Mouse (Mus musculus) heart, adult 9 months (tissue): ENCODE measurements around the gene Bud13.

Experiments
- DNase-seq, 2 experiments: peaks; one replicate each; pipeline ENCODE4 v3.0.0; 2022; ENCODE audit warnings: low spot score in 2 of 2

Gene Bud13

GRCm38 (mm10) chr9:46337852-46338291, 55.1 kb downstream of the Bud13 start:
- DNase-seq = no peak

- DNase-seq = no peak
Observed at GRCm38 (mm10) chr9:46338384-46338783, 55.6 kb downstream of the Bud13 start.

- DNase-seq = no peak
Observed at GRCm38 (mm10) chr9:46339051-46339652, 56.3 kb downstream of the Bud13 start.

- DNase-seq = no peak
Observed at GRCm38 (mm10) chr9:46345887-46346665, 63.3 kb downstream of the Bud13 start.
